Mouse (Mus musculus) urinary bladder, adult 18-20 months (tissue): ENCODE data around the gene Zfp97.
"Not testable (repeated sequence)": the region's sequence is repeated elsewhere in the genome, so short reads cannot be mapped to it uniquely, and the experiment has no call there.

ENCODE experiments used
- DNase-seq, 2 experiments: peaks; one replicate each; pipeline ENCODE4 v3.0.0; 2022; ENCODE audit warnings: low spot score in 2 of 2, mixed read lengths in 2 of 2

The Zfp97 gene

GRCm38 (mm10) chr17:17120830-17121502 lies at the start of gene Zfp97:
Zfp97 (plus strand) TSS chr17:17121415.
- DNase-seq, result not testable (repeated sequence)

GRCm38 (mm10) chr17:17178757-17179413 lies 57.7 kb downstream of the Zfp97 start:
- not testable (repeated sequence) for DNase-seq

- not testable (repeated sequence) for DNase-seq
Observed at GRCm38 (mm10) chr17:17194761-17195160, 73.5 kb downstream of the Zfp97 start.

GRCm38 (mm10) chr17:17195178-17195577 lies 74.0 kb downstream of the Zfp97 start:
- no peak for DNase-seq

GRCm38 (mm10) chr17:17196111-17196510 lies 74.9 kb downstream of the Zfp97 start:
- DNase-seq, result not testable (repeated sequence)
